Mouse (Mus musculus): ENCODE data around the gene Timp2. TPM values are rescaled to one million over a fixed set of nuclear protein-coding genes. Genes with fewer than 3 reads are reported as not detected.

Gene Timp2
- total and polyA plus RNA-seq, 3 experiments, result not detected

DNA sequence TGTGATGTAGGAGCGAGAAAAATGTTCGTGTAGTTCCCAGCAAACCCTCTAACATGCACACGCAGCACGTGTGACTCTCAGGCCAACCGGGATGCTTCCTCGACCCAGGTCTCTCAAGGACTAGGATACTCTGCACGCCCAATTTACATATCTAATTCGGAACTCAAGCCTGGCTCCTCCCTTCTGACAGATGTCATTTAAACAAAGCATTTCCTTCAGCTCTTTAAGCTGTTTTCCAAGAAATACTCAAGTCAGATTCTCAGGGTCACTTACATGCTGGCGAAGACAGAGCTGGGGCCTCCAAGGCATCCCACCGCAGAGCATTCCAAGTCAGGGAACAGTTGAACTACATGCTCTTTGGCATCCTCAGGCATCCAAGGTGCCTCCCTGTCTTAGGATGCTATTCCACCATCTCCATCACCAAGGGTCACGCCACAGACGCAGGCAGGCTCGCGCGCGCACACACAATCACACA lies 66.5 kb downstream of the Timp2 start:
- DNase-seq (ENCODE audit: low spot score) (peak; percentile 39), ATAC-seq (ENCODE audit: extremely low read depth, insufficient number of reproducible peaks, low FRiP score, poor library complexity, severe bottlenecking) (no peak)
- no peaks in the 10 kb centered on the region for H3K9me3 ChIP-seq (replicated peaks)
- H3K4me1 ChIP-seq (ENCODE audit: insufficient read depth, low read depth, low read length), result peaks cover 43% of the 10 kb centered on the region
- no peak for TF ChIP-seq TAL1 (conservative IDR thresholded peaks at IDR 0.05; ENCODE audit: low read depth, low read length)
- no peak for TF ChIP-seq CTCF (IDR thresholded peaks at IDR 0.05; ENCODE audit: low read depth, low read length)
- TF ChIP-seq POLR2AphosphoS5 (IDR thresholded peaks at IDR 0.05; ENCODE audit: insufficient replicate concordance, low read depth, low read length), result no peak
- TF ChIP-seq GATA1 (IDR thresholded peaks at IDR 0.05; ENCODE audit: borderline replicate concordance, low read length), result no peak
- H3K4me3 ChIP-seq (ENCODE audit: low read depth, low read length), result peak overlapping the region; percentile 99
- peaks cover 4% of the 10 kb centered on the region; the same call in 1 of the 2 replicates for H3K27me3 ChIP-seq (ENCODE audit: insufficient read depth, low read length)
- H3K36me3 ChIP-seq (replicated peaks), result peaks cover 43% of the 10 kb centered on the region

DNA sequence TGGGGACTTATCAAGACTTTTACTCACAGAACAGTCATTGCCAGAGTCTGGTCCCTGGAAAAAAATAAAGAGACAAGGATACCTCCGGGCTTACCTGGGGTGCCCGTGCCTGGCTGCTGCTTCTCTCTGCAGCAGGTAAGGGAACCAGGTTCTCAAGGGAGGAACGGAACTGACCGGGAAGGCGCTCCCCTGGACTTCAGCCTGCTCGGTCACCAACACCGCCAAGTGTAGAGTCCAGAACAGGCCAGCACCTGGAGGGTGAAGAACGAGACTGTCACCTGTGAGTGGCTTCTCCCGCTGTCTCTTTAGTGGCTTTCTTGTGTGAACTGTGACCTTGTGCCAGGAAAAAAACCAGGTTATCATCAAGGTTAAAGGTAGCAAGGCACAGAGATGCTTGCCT lies 68.0 kb downstream of the Timp2 start:
- Histone ChIP-seq H3K36me3 (replicated peaks) (peaks cover 58% of the 10 kb centered on the region), H3K27me3 (ENCODE audit: insufficient read depth, low read length) (no peaks in the 10 kb centered on the region), H3K9me3 (replicated peaks) (no peaks in the 10 kb centered on the region), H3K4me3 (ENCODE audit: low read depth, low read length) (no peak overlapping the region; the same call in 1 of the 2 replicates), H3K4me1 (ENCODE audit: insufficient read depth, low read depth, low read length) (peaks cover 44% of the 10 kb centered on the region)
- DNase-seq (ENCODE audit: low spot score) (no peak), ATAC-seq (ENCODE audit: extremely low read depth, insufficient number of reproducible peaks, low FRiP score, poor library complexity, severe bottlenecking) (no peak)
- TF ChIP-seq GATA1 (IDR thresholded peaks at IDR 0.05; ENCODE audit: borderline replicate concordance, low read length), result no peak
- no peak for TF ChIP-seq POLR2AphosphoS5 (IDR thresholded peaks at IDR 0.05; ENCODE audit: insufficient replicate concordance, low read depth, low read length)
- TF ChIP-seq GATA2 (IDR thresholded peaks at IDR 0.05; ENCODE audit: borderline replicate concordance, low read depth, low read length), result no peak
- no peak for TF ChIP-seq TAL1 (conservative IDR thresholded peaks at IDR 0.05; ENCODE audit: low read depth, low read length)
- TF ChIP-seq CTCF (IDR thresholded peaks at IDR 0.05; ENCODE audit: low read depth, low read length), result no peak

DNA sequence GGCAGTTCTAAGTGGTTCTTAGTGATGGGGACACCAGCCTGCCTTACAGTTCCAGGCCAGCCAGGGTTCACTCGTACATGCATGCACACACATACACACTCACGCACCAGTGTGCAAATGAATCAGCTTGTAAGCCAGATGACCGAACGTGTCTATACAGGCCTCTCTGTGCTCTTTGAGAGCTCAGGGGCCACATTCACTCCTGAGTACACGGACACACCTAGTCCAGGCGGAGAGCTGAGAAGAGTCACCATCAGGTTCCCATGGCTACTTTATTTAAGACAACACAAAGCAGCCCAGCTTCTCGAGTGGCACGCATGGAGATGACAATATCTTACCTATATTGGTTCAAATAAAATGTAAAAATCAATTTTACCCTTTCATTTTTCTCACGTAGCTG lies 69.1 kb downstream of the Timp2 start:
- H3K4me1 ChIP-seq (ENCODE audit: insufficient read depth, low read depth, low read length), result peaks cover 50% of the 10 kb centered on the region
- no peak for ATAC-seq (ENCODE audit: extremely low read depth, insufficient number of reproducible peaks, low FRiP score, poor library complexity, severe bottlenecking)
- peaks cover 70% of the 10 kb centered on the region for H3K36me3 ChIP-seq (replicated peaks)
- H3K27me3 ChIP-seq (ENCODE audit: insufficient read depth, low read length), result no peaks in the 10 kb centered on the region
- H3K9me3 ChIP-seq (replicated peaks), result no peaks in the 10 kb centered on the region
- no peak overlapping the region for H3K4me3 ChIP-seq (ENCODE audit: low read depth, low read length)
- TF ChIP-seq GATA2 (IDR thresholded peaks at IDR 0.05; ENCODE audit: borderline replicate concordance, low read depth, low read length) (no peak), GATA1 (IDR thresholded peaks at IDR 0.05; ENCODE audit: borderline replicate concordance, low read length) (no peak), TAL1 (conservative IDR thresholded peaks at IDR 0.05; ENCODE audit: low read depth, low read length) (no peak), POLR2AphosphoS5 (IDR thresholded peaks at IDR 0.05; ENCODE audit: insufficient replicate concordance, low read depth, low read length) (no peak), CTCF (IDR thresholded peaks at IDR 0.05; ENCODE audit: low read depth, low read length) (no peak)
- DNase-seq (ENCODE audit: low spot score), result no peak

GRCm38 (mm10) chr11:118285791-118286190 lies 69.7 kb downstream of the Timp2 start:
- ATAC-seq (ENCODE audit: extremely low read depth, insufficient number of reproducible peaks, low FRiP score, poor library complexity, severe bottlenecking), result no peak
- Histone ChIP-seq H3K27me3 (ENCODE audit: insufficient read depth, low read length) (no peaks in the 10 kb centered on the region), H3K36me3 (replicated peaks) (peaks cover 76% of the 10 kb centered on the region), H3K4me3 (ENCODE audit: low read depth, low read length) (no peak overlapping the region), H3K9me3 (replicated peaks) (no peaks in the 10 kb centered on the region), H3K4me1 (ENCODE audit: insufficient read depth, low read depth, low read length) (peaks cover 46% of the 10 kb centered on the region)
- no peak for DNase-seq (ENCODE audit: low spot score)
- TF ChIP-seq GATA1 (IDR thresholded peaks at IDR 0.05; ENCODE audit: borderline replicate concordance, low read length) (no peak), POLR2AphosphoS5 (IDR thresholded peaks at IDR 0.05; ENCODE audit: insufficient replicate concordance, low read depth, low read length) (no peak), CTCF (IDR thresholded peaks at IDR 0.05; ENCODE audit: low read depth, low read length) (no peak), TAL1 (conservative IDR thresholded peaks at IDR 0.05; ENCODE audit: low read depth, low read length) (no peak), GATA2 (IDR thresholded peaks at IDR 0.05; ENCODE audit: borderline replicate concordance, low read depth, low read length) (no peak)

GRCm38 (mm10) chr11:118280218-118280617 lies 75.3 kb downstream of the Timp2 start:
- Histone ChIP-seq H3K27me3 (ENCODE audit: insufficient read depth, low read length) (no peaks in the 10 kb centered on the region), H3K4me1 (ENCODE audit: insufficient read depth, low read depth, low read length) (peaks cover 15% of the 10 kb centered on the region; the same call in 1 of the 2 replicates), H3K36me3 (replicated peaks) (peaks cover 100% of the 10 kb centered on the region), H3K4me3 (ENCODE audit: low read depth, low read length) (no peak overlapping the region), H3K9me3 (replicated peaks) (no peaks in the 10 kb centered on the region)
- ATAC-seq (ENCODE audit: extremely low read depth, insufficient number of reproducible peaks, low FRiP score, poor library complexity, severe bottlenecking), result no peak
- no peak for DNase-seq (ENCODE audit: low spot score)
- TF ChIP-seq TAL1 (conservative IDR thresholded peaks at IDR 0.05; ENCODE audit: low read depth, low read length) (no peak), CTCF (IDR thresholded peaks at IDR 0.05; ENCODE audit: low read depth, low read length) (no peak), GATA2 (IDR thresholded peaks at IDR 0.05; ENCODE audit: borderline replicate concordance, low read depth, low read length) (no peak), POLR2AphosphoS5 (IDR thresholded peaks at IDR 0.05; ENCODE audit: insufficient replicate concordance, low read depth, low read length) (no peak), GATA1 (IDR thresholded peaks at IDR 0.05; ENCODE audit: borderline replicate concordance, low read length) (no peak)

GRCm38 (mm10) chr11:118276328-118276727 lies 79.2 kb downstream of the Timp2 start:
- peaks cover 100% of the 10 kb centered on the region for H3K36me3 ChIP-seq (replicated peaks)
- TF ChIP-seq GATA1 (IDR thresholded peaks at IDR 0.05; ENCODE audit: borderline replicate concordance, low read length), result no peak
- no peak for TF ChIP-seq POLR2AphosphoS5 (IDR thresholded peaks at IDR 0.05; ENCODE audit: insufficient replicate concordance, low read depth, low read length)
- TF ChIP-seq GATA2 (IDR thresholded peaks at IDR 0.05; ENCODE audit: borderline replicate concordance, low read depth, low read length), result no peak
- no peak for TF ChIP-seq TAL1 (conservative IDR thresholded peaks at IDR 0.05; ENCODE audit: low read depth, low read length)
- TF ChIP-seq CTCF (IDR thresholded peaks at IDR 0.05; ENCODE audit: low read depth, low read length), result no peak
- H3K27me3 ChIP-seq (ENCODE audit: insufficient read depth, low read length), result no peaks in the 10 kb centered on the region
- H3K4me3 ChIP-seq (ENCODE audit: low read depth, low read length), result no peak overlapping the region
- ATAC-seq (ENCODE audit: extremely low read depth, insufficient number of reproducible peaks, low FRiP score, poor library complexity, severe bottlenecking) (no peak), DNase-seq (ENCODE audit: low spot score) (no peak)
- no peaks in the 10 kb centered on the region for H3K9me3 ChIP-seq (replicated peaks)
- H3K4me1 ChIP-seq (ENCODE audit: insufficient read depth, low read depth, low read length), result peaks cover 4% of the 10 kb centered on the region; the same call in 1 of the 2 replicates

Measured in G1E (cell line).